Mouse (Mus musculus): Measurements from ENCODE around the gene Timm44. TPM values are rescaled to one million over a fixed set of nuclear protein-coding genes. Genes with fewer than 3 reads are reported as not detected.

Timm44 gene
- polyA plus RNA-seq (2016; fragmentation: Nextera tagmentation; extraction: Ambion mirVana) = 71.3 and 75.7 TPM in 2 replicates

DNA sequence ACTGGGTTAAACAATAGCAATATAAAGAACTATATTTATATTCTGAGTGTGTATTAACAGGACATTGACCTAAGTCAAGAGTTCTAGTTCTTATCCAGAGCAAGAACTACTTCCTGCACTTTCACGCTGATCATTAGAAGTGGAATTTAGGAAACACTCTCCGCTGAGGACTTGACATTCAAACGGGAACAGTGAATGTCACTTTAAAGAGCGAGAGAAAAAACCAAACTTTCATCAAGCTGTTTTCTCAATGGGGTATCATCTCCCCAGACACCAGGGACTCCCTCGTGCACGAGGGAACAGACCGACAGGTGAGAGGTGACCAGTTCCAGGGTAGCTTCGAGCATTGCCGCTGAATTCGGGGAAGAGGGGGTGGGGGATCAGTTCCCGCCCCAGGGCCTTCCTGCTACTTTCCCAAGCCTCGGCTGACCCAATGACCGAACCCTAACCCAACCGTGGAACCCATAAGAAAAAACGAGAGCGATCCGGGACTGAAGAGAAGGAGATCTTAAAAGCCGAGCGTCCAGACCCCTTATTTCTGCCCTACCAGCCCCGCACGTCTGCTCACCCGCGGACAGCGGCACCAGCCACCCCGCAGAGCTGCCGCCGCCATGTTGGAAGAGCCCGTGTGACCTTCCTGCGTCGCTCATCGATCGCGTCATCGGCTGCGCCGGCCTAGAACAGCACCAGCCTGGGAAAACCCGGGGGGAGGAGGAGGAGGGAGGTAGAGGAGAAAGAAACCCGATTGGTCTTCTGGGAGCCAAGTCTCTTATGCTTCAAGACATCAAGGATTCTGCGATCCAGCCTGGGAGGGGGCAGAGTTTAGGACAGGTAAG lies at the start of gene Timm44:
Gene Timm44 (minus strand): TSS at position 639 of the 836 bp plus-strand sequence.
- peak within 1 kb of the TSS; percentile 81 for H3K4me3 ChIP-seq
- H3K9me3 ChIP-seq (replicated peaks) = no peaks in the 10 kb centered on the region
- WGBS = under 1% methylated on average over 39 of the region's 39 CpGs
- H3K27me3 ChIP-seq (ENCODE audit: low read depth, poor library complexity, severe bottlenecking) = no peaks in the 10 kb centered on the region
- peak; percentile 95 for DNase-seq (ENCODE audit: low spot score)
- H3K36me3 ChIP-seq = peaks cover 37% of the 10 kb centered on the region
- H3K27ac ChIP-seq = peak within 1 kb of the TSS; percentile 91
- peaks cover 6% of the 10 kb centered on the region for H3K4me1 ChIP-seq

DNA sequence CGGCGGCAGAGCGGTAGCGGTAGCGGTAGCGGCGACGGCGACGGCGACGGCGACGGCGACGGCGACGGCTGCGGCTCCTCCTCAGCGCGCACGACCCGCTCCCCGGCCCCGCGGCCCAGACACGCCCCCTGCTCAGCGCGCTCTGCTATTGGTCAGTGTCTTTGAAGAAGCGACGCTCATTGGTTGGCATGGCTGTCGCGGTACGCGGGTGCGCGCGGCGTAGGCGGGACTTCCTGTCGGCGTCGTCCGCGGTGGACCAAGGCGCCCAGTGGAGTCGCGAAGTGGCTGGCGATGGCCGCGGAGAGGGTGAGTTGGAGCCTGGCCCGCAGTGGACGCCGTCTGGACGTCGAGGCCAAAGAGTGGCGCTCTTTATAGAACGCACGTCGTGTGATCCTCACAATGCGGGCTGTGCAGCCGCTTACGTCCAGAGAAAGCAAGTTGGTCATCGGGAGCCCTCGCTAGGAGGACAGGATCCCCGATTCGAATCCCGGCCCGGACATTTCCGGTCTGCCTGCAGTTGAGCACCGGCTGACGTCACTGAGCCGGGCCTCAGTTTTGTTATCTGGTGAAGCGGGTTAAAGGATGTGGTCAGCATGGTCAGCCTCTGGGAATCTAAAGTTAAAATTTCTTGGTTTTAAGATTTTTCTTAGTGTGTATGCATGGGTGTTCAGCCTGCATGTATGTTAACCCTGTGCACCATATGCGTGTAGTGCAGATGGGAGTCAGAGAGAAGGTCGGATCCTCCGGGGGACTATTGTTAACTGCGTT lies 49.5 kb upstream of the Timm44 start, which contains the start of the genes Ccl25 and Elavl1:
Gene Ccl25 (plus strand): TSS at position 228 of the 768 bp plus-strand sequence.
Gene Elavl1 (minus strand): TSS at position 431 of the 768 bp plus-strand sequence.
- WGBS = under 1% methylated on average over 77 of the region's 78 CpGs
- Histone ChIP-seq H3K4me3 (peak within 1 kb of the TSS; percentile 98), H3K27me3 (ENCODE audit: low read depth, poor library complexity, severe bottlenecking) (no peaks in the 10 kb centered on the region), H3K4me1 (peaks cover 19% of the 10 kb centered on the region), H3K36me3 (peaks cover 68% of the 10 kb centered on the region), H3K9me3 (replicated peaks) (no peaks in the 10 kb centered on the region), H3K27ac (peak within 1 kb of the TSS; percentile 97)
- DNase-seq (ENCODE audit: low spot score) = peak; percentile 98

DNA sequence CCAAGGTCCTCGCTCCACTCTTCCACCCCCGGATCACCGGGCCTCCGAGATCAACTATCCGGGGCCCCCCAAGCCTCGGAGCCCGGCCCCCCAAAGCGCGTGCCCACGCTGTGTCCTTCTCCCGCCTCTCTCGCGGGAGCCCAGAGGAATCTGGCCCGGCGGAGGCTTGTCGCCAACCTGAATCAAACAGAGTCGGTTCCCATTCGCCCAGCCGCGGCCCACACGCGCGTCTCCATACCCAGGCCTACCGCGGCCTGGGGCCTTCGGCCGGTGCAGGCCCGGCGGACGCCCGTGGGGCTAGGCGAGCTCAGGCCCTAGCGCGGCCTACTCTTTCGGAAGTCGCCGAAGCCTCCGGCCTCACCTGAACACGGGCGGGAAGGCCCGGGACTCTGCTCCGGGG lies 48.8 kb upstream of the Timm44 start:
- no peaks in the 10 kb centered on the region for H3K9me3 ChIP-seq (replicated peaks)
- H3K27ac ChIP-seq = peak overlapping the region; percentile 97
- peaks cover 68% of the 10 kb centered on the region for H3K36me3 ChIP-seq
- under 1% methylated on average over 42 of the region's 42 CpGs for WGBS
- H3K27me3 ChIP-seq (ENCODE audit: low read depth, poor library complexity, severe bottlenecking) = no peaks in the 10 kb centered on the region
- H3K4me1 ChIP-seq = peaks cover 19% of the 10 kb centered on the region
- DNase-seq (ENCODE audit: low spot score) = no peak
- H3K4me3 ChIP-seq = peak overlapping the region; percentile 98

DNA sequence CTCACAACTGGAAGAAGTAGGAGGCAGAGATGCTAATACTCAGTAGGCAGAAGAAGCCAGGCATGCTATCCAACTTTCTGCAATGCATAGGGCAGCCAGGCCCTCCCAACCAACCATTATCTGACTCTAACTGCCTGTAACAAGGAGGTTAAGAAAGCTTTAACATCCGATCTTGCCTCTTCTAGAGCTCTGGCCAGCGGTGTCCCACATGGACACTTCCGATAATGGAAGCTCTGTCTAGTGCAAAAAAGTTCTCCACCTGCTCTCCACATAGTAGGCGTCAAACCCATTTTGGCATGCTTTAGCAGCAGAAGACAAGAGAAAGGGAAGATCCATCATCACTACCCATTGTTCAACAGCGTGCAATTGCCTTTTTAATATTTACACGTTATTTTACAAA lies 48.2 kb upstream of the Timm44 start:
- Histone ChIP-seq H3K27ac (peak overlapping the region; percentile 97), H3K4me3 (peak overlapping the region; percentile 98), H3K4me1 (peaks cover 19% of the 10 kb centered on the region), H3K36me3 (peaks cover 68% of the 10 kb centered on the region), H3K27me3 (ENCODE audit: low read depth, poor library complexity, severe bottlenecking) (no peaks in the 10 kb centered on the region), H3K9me3 (replicated peaks) (no peaks in the 10 kb centered on the region)
- DNase-seq (ENCODE audit: low spot score) = no peak
- 10% methylated on average over 6 of the region's 6 CpGs for WGBS

DNA sequence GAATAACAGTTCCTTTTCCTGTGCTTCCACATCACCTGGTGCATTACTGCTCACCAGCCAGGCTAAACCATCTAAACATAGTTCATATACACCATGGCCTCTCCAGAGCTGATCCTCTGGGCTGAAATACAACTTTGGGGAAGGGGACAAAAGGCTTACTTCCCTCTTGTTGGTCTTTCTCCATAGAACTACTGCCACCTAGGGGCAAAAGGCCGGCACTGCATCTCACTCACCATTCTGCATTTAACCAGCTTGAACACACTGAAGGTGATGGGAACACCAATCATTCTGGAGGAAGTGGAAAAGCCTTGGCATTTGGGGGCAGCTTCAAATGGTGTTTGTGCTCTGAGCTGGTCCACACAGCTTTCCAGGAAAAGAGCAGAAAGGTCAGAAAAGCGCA lies 46.8 kb upstream of the Timm44 start:
- H3K9me3 ChIP-seq (replicated peaks) = no peaks in the 10 kb centered on the region
- peak overlapping the region; percentile 98; the same call in 1 of the 2 replicates for H3K4me3 ChIP-seq
- peak; percentile 80 for DNase-seq (ENCODE audit: low spot score)
- peaks cover 63% of the 10 kb centered on the region for H3K36me3 ChIP-seq
- no peaks in the 10 kb centered on the region for H3K27me3 ChIP-seq (ENCODE audit: low read depth, poor library complexity, severe bottlenecking)
- WGBS = 31% methylated on average over 2 of the region's 2 CpGs
- H3K4me1 ChIP-seq = peaks cover 19% of the 10 kb centered on the region
- no peak overlapping the region for H3K27ac ChIP-seq

DNA sequence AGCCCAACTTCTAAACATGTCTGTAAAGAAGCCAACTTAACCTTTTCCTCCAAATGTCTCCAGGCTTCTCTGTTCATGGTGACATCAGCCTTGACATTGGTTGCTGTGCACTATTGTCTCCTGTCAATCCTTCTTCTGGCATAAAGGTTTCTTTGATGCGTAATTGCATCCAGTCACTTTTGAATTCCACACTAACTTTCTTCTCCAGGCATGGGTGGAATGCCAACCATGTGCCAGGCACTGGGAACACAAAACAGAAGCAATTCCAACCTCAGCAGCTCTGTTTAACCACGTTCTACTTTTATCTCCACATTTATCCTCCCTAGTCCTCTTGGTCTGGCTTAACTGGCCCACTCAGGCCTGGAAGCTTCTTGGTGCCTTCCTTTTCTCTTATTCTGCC lies 45.3 kb upstream of the Timm44 start:
- H3K4me1 ChIP-seq = peaks cover 19% of the 10 kb centered on the region
- peaks cover 54% of the 10 kb centered on the region for H3K36me3 ChIP-seq
- no peaks in the 10 kb centered on the region for H3K27me3 ChIP-seq (ENCODE audit: low read depth, poor library complexity, severe bottlenecking)
- 96% methylated on average over 2 of the region's 2 CpGs for WGBS
- H3K4me3 ChIP-seq = no peak overlapping the region
- H3K9me3 ChIP-seq (replicated peaks) = no peaks in the 10 kb centered on the region
- no peak for DNase-seq (ENCODE audit: low spot score)
- no peak overlapping the region for H3K27ac ChIP-seq

DNA sequence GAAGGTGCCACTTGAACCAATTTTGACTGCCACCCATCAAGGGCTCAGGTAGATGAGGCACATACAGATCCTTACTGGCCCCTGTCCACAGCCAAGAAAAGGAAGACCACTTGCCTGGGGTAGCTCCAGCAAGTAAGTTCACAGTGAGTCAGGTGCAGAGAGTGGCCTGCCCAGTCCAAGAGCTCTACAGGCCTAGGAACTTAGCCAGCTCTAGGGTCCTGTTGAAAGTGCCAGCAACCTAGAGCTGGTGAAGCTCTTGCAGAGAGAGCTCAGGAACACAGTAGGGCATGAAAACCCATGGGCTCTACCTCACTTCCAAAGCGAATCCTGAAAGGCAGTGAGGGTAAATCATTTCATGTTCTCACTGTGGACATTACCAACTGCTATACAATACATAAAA lies 44.7 kb upstream of the Timm44 start:
- peaks cover 54% of the 10 kb centered on the region for H3K36me3 ChIP-seq
- 93% methylated on average over 1 of the region's 1 CpGs for WGBS
- H3K27me3 ChIP-seq (ENCODE audit: low read depth, poor library complexity, severe bottlenecking) = no peaks in the 10 kb centered on the region
- no peak overlapping the region for H3K4me3 ChIP-seq
- no peak for DNase-seq (ENCODE audit: low spot score)
- no peaks in the 10 kb centered on the region for H3K9me3 ChIP-seq (replicated peaks)
- peaks cover 14% of the 10 kb centered on the region for H3K4me1 ChIP-seq
- no peak overlapping the region for H3K27ac ChIP-seq

DNA sequence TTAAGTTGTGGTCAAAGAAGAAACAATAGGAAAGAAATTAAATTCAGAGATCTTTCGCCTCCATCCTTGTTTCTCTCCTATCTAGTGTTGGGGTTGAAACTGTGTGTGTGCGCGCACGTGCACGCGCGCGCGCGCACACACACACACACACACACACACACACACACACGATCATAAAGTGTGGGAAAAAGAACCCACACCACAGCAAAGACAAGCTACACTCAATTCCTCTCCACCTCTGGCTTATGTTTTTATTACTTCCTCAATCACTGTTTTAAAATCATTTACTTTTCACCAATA lies 43.8 kb upstream of the Timm44 start:
- Histone ChIP-seq H3K9me3 (replicated peaks) (no peaks in the 10 kb centered on the region), H3K27me3 (ENCODE audit: low read depth, poor library complexity, severe bottlenecking) (no peaks in the 10 kb centered on the region), H3K4me3 (no peak overlapping the region), H3K4me1 (peaks cover 14% of the 10 kb centered on the region), H3K36me3 (peaks cover 55% of the 10 kb centered on the region), H3K27ac (no peak overlapping the region)
- no peak for DNase-seq (ENCODE audit: low spot score)
- WGBS = 97% methylated on average over 11 of the region's 11 CpGs

DNA sequence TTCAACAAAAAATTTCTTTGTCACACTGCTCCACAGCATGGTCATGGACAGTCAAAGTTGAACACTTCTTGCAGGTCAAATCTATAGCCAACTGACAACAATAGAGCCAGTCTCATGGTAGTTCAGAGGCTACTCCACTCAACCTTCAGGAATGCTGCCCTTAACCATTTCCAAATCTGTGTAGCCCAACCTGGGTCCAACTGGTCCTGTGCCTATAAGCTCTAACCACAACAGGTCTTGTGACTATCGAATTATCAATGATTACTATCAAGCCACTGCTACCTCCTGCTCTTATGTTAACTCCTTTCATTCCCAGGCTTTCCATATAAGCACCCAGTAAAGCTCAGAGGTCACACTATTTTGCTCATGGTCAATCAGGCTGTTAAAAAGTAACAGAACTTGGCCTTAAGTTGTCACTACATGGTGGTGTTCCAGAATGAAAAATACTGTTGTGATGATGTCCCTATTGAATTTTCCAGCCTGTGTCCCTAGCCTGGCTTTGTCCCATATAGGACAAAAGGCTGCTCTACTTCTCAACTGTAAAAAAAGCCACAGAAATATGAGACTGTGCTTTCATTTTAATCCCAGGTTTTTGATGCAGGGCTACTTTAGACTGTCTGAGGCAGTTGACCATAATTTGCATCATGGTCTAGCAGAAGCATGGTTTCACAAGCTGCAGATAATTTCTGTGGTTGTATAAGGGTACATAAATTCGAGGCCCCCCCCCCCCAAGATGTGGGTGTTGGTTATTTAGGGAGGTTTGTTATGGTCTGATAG lies 43.3 kb upstream of the Timm44 start:
- no peak for DNase-seq (ENCODE audit: low spot score)
- no peaks in the 10 kb centered on the region for H3K9me3 ChIP-seq (replicated peaks)
- peaks cover 14% of the 10 kb centered on the region for H3K4me1 ChIP-seq
- no peak overlapping the region for H3K27ac ChIP-seq
- peaks cover 56% of the 10 kb centered on the region for H3K36me3 ChIP-seq
- no peaks in the 10 kb centered on the region for H3K27me3 ChIP-seq (ENCODE audit: low read depth, poor library complexity, severe bottlenecking)
- no peak overlapping the region for H3K4me3 ChIP-seq
- 86% methylated on average over 2 of the region's 2 CpGs for WGBS

DNA sequence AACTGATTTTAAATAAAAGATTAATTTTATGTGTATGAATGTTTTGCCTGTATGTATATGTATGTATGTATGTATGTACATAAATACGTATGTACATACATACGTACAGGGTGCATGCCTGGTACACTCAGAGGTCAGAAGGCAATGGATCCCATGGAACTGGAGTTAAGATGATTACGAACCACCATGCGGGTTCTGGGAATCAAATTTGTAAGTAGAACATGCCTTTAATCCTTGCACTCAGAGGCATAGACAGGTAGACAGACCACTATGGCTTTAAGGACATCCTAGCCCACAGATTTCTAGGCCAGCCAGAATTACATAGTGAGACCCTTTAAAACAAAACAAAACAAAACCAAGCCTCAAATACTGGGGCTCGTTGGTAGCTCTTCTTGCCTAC lies 42.4 kb upstream of the Timm44 start:
- Histone ChIP-seq H3K36me3 (peaks cover 53% of the 10 kb centered on the region), H3K27me3 (ENCODE audit: low read depth, poor library complexity, severe bottlenecking) (no peaks in the 10 kb centered on the region), H3K27ac (no peak overlapping the region), H3K9me3 (replicated peaks) (no peaks in the 10 kb centered on the region), H3K4me3 (no peak overlapping the region), H3K4me1 (peaks cover 7% of the 10 kb centered on the region)
- no peak for DNase-seq (ENCODE audit: low spot score)
- 98% methylated on average over 5 of the region's 5 CpGs for WGBS

DNA sequence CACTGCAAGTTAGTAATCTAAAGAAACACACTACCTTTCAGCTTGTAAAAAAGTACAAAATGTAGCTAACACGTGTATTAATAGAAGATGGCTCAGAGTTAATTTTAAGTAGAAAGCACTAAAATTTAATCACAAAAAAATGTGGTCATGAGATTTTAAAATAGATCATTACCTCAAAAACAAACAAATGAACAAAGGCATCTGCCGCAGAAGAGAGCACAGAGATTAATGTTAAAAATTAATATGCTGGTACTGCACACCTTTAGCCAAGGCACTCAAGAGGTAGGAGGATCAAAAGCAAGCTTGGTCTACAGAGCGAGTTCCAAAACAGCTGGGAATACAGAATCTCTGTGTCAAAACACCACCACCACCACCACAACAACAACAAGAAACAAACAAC lies 39.1 kb upstream of the Timm44 start:
- peaks cover 52% of the 10 kb centered on the region for H3K36me3 ChIP-seq
- no peaks in the 10 kb centered on the region for H3K27me3 ChIP-seq (ENCODE audit: low read depth, poor library complexity, severe bottlenecking)
- no peak overlapping the region for H3K4me3 ChIP-seq
- H3K27ac ChIP-seq = no peak overlapping the region
- WGBS = 96% methylated on average over 3 of the region's 3 CpGs
- no peak for DNase-seq (ENCODE audit: low spot score)
- H3K4me1 ChIP-seq = no peaks in the 10 kb centered on the region
- H3K9me3 ChIP-seq (replicated peaks) = no peaks in the 10 kb centered on the region

DNA sequence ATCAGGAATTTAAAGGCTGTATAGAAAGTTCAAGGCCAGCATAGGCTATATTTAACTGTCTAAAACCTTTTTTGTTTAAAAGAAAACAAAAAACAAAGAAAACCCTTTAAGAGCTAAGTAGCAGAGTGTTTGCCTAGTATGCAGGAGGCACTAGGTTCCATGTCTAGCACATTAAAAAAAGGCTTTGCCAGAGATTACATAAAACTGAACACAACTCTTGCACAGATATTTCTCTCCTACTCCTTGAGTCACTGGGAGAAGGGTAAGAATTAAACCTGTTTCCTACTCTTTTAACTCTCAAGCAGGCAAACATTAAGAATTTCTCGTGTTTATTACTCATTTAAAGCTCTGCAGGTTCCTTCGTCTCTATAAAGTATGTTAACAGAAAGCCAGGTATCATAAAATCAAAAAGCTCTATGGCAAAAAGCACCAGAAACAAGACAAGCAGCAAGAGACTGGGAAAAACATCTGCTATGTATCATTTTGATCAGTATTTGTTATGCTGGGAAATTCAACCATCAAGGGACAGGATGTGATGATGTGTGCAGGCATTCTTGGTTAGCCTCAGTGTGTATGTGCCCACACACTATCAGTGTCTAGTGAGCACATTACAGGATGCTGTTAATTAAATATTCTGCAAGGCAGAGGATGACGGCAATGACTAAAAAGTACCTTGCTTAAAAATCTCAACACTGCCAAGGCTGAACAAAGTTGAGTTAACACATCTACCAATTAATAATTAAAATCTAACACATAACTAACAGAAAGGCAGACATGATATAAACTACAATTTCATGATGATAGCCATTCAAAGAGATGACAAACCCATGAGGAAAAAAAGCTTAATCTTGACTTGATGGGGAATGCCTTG lies 37.8 kb upstream of the Timm44 start:
- 89% methylated on average over 3 of the region's 3 CpGs for WGBS
- DNase-seq (ENCODE audit: low spot score) = no peak
- H3K4me3 ChIP-seq = no peak overlapping the region
- H3K27ac ChIP-seq = no peak overlapping the region
- H3K4me1 ChIP-seq = no peaks in the 10 kb centered on the region
- H3K9me3 ChIP-seq (replicated peaks) = no peaks in the 10 kb centered on the region
- H3K36me3 ChIP-seq = peaks cover 52% of the 10 kb centered on the region
- H3K27me3 ChIP-seq (ENCODE audit: low read depth, poor library complexity, severe bottlenecking) = no peaks in the 10 kb centered on the region

Data from limb, embryonic 10.5 days (tissue).